Mouse (Mus musculus) gastrocnemius, postnatal 10 days (tissue): ENCODE data around the gene Csrp1. TPM values are rescaled to one million over a fixed set of nuclear protein-coding genes. Genes with fewer than 3 reads are reported as not detected.

Experiments
- total RNA-seq, 2 experiments: library from RNA; stranded (reverse); gene quantifications; 2 replicates each; pipeline ENCODE4 v1.2.3; 2021

The Csrp1 gene
- total RNA-seq, 2 experiments from 2014 or later = 63.5 to 70.3 TPM

Other genes starting within 250 kb of the Csrp1 start
- gene Nav1, start 112.8 kb upstream of the Csrp1 start, total RNA-seq = 10 to 100 TPM; 17.2 to 29.5 TPM
- 10 to 100 TPM; 24.1 to 36.7 TPM for gene Phlda3, start 46.1 kb downstream of the Csrp1 start, total RNA-seq
- gene Tnni1, start 59.4 kb downstream of the Csrp1 start, total RNA-seq = 100 to 1,000 TPM; 162 to 214 TPM
- gene Lad1, start 98.5 kb downstream of the Csrp1 start, total RNA-seq = under 1 TPM; 0.11 to 0.12 TPM
- 10 to 100 TPM; 41.1 to 52.6 TPM for gene Tnnt2, start 116.3 kb downstream of the Csrp1 start, total RNA-seq
- gene Pkp1, start 199.1 kb downstream of the Csrp1 start, total RNA-seq = under 1 TPM in 1 of 2 experiments, not detected in 1; 0.07 TPM